Mouse (Mus musculus) forebrain, embryonic 16.5 days (tissue): Measurements from ENCODE around the gene Slc7a5. TPM values are rescaled to one million over a fixed set of nuclear protein-coding genes. Genes with fewer than 3 reads are reported as not detected.

Experiments
- ATAC-seq: fragments of 200-750 bp; cut with Nextera tagmentation; 2 replicates; pipeline ENCODE4 v1.8.0; 2017; ENCODE audit warnings: mild to moderate bottlenecking, moderate library complexity
- H3K27ac ChIP-seq: fragments of 300-500 bp; sonication (generic); 2 replicates; pipeline ENCODE4 v1.5.1; 2014; ENCODE audit warnings: low read length, control low read depth
- H3K27me3 ChIP-seq: fragments of 300-500 bp; sonication (generic); replicated peaks from 2 replicates; pipeline ENCODE4 v1.6.1; 2014; ENCODE audit warnings: low read length; ENCODE audit not compliant: control insufficient read depth, insufficient read depth
- H3K36me3 ChIP-seq: fragments of 300-500 bp; sonication (generic); 2 replicates; pipeline ENCODE4 v1.6.1; 2014; ENCODE audit not compliant: control insufficient read depth, insufficient read depth
- H3K4me1 ChIP-seq: fragments of 300-500 bp; sonication (generic); replicated peaks from 2 replicates; pipeline ENCODE4 v1.6.1; 2014; ENCODE audit warnings: low read length; ENCODE audit not compliant: control insufficient read depth, insufficient read depth
- H3K4me2 ChIP-seq: fragments of 300-500 bp; sonication (generic); 2 replicates; pipeline ENCODE4 v1.6.1; 2014; ENCODE audit warnings: mild to moderate bottlenecking, low read length, control low read depth
- H3K4me3 ChIP-seq: fragments of 300-500 bp; sonication (generic); replicated peaks from 2 replicates; pipeline ENCODE4 v1.5.1; 2014; ENCODE audit warnings: mild to moderate bottlenecking, low read length, control low read depth
- H3K9ac ChIP-seq: fragments of 300-500 bp; sonication (generic); replicated peaks from 2 replicates; pipeline ENCODE4 v1.6.1; 2014; ENCODE audit warnings: low read depth, low read length, control low read depth
- H3K9me3 ChIP-seq: fragments of 300-500 bp; sonication (generic); 2 replicates; pipeline ENCODE4 v1.6.1; 2016; ENCODE audit warnings: low read length; ENCODE audit not compliant: control insufficient read depth
- WGBS: fragments of 180-500 bp; shearing (Covaris S2); extraction: QIAGEN DNeasy Blood & Tissue Kit; methylation state at CpG from one replicate; pipeline ENCODE4 v1.1.7; 2014; 5-methylcytosine and 5-hydroxymethylcytosine counted together
- polyA plus RNA-seq: library from polyadenylated mRNA; unstranded; fragments of >200 nt; fragmentation: Nextera tagmentation; extraction: Ambion mirVana; gene quantifications from 2 replicates; pipeline ENCODE4 v1.2.1, GENCODE M21; 2015

Slc7a5 gene
- polyA plus RNA-seq, 1 experiment from 2014 or later: 44.1 TPM

DNA sequence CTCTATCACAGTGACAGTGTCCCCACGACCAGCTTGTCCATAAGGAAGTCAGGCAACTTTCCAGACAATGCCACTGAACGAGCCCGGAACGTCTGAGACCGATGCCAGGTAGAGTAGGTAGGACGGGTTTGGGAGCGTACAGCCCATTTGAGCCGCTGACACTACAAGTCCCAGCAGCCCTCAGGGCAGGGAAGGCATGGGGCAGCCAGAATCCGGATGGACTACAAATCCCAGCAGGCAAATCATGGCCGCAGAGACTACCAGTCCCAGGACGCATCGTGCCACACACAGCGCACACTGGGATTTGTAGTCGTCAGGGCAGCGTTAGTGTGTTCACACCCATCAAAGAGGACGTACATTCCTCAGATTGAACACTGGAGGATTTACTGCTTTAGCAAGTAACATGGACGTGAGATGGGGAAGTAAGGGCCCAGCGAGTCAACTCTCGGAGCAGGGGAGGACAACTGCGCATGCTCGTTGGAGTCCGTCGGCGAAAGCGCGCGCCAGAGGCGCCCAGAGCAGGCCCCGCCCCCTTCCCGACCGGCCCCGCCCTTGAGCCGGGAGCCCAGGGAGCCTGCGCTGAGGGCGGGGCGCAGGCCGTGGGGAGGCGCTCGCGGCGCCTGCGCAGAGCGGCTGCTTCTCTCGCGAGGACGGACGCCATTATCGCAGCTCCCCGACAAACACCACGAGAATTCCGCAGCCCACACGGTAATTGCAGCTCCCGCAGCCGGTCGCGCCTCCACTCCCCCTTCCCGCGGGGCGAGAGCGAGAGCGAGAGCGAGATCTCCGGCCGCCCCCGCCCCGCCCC, 42.7 kb upstream of the Slc7a5 start:
- Histone ChIP-seq H3K36me3 (no peaks in the 10 kb centered on the region), H3K9ac (peak overlapping the region; percentile 95), H3K27ac (peak overlapping the region; percentile 94), H3K4me3 (peak overlapping the region; percentile 87), H3K4me1 (peaks cover 38% of the 10 kb centered on the region), H3K9me3 (no peaks in the 10 kb centered on the region), H3K4me2 (peak overlapping the region; percentile 66), H3K27me3 (no peaks in the 10 kb centered on the region)
- peak; percentile 97 for ATAC-seq
- under 1% methylated on average over 63 of the region's 66 CpGs for WGBS

GRCm38 (mm10) chr8:121949222-121949800, 41.8 kb upstream of the Slc7a5 start, which contains the start of gene Banp:
Gene Banp, plus strand, starts transcription at chr8:121949750.
- Histone ChIP-seq H3K27me3 (no peaks in the 10 kb centered on the region), H3K9me3 (no peaks in the 10 kb centered on the region), H3K27ac (peak within 1 kb of the TSS; percentile 94), H3K4me2 (peak within 1 kb of the TSS; percentile 66), H3K4me1 (peaks cover 38% of the 10 kb centered on the region), H3K9ac (peak within 1 kb of the TSS; percentile 95), H3K4me3 (peak within 1 kb of the TSS; percentile 87), H3K36me3 (no peaks in the 10 kb centered on the region)
- ATAC-seq: no peak
- WGBS: 58% methylated on average over 6 of the region's 6 CpGs

DNA sequence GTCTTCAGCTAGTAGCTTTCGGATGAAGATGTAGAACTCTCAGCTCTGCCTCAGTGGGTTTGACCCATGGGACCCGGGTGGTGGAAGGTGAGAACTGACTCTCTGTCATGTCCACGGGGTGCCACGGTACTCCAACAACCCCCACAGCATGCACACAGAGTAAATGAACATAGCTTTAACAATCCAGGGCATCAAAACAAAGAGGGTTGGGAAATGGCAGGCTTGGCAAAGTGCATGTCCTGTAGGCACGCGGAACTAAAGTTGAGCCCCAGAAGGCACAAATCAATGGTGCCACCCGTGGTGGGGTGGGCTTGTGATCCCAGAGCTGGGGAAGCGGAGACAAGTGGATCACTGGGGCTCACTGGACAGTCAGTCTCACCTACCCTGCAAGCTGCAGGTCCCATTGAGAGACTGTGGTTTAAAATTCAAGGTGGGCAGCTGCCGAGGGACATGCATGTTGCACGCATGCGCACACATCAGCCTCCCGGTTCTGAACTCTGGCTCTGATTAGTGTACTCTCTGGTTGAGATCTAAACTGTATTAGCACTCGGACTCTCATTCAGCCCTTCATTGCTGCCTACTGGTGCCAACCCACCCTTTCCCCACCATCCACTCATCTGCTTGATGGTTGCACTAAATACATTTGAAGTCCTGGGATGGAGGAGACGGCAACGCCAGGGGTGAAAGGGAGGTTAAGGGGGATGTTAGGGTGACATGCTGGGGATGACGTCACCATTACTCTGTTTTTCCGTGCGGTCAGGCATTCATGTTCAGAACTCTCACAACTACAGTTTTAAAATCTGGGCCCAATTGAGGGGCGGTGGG, 41.0 kb upstream of the Slc7a5 start:
- 56% methylated on average over 19 of the region's 19 CpGs for WGBS
- Histone ChIP-seq H3K27me3 (no peaks in the 10 kb centered on the region), H3K27ac (peak overlapping the region; percentile 74), H3K9me3 (no peaks in the 10 kb centered on the region), H3K9ac (peak overlapping the region; percentile 52), H3K4me3 (peak overlapping the region; percentile 36), H3K36me3 (no peaks in the 10 kb centered on the region), H3K4me1 (peaks cover 38% of the 10 kb centered on the region), H3K4me2 (peak overlapping the region; percentile 66)
- ATAC-seq: no peak

DNA sequence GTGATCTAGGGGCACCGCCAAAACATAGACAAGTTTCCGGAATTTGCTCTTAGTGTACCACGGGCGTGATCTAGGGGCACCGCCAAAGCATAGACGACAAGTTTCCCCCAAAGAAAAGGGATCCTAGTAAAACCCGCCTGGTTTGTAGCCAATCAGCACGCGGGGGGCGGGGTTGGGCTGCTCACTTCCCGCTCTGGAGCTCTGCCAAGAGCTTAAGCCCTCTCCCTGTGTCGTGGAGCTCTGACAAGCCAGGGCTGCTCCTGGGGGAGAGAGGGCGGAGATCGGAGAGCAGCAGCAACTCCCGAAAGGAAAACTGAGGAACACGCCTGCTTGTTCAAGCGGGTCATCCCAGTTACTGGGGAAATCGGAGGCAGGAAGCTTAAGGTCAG, 40.3 kb upstream of the Slc7a5 start:
- ATAC-seq: peak; percentile 19; the same call in 1 of the 2 replicates
- Histone ChIP-seq H3K9ac (peak overlapping the region; percentile 52), H3K36me3 (no peaks in the 10 kb centered on the region), H3K27me3 (no peaks in the 10 kb centered on the region), H3K9me3 (no peaks in the 10 kb centered on the region), H3K4me2 (peak overlapping the region; percentile 66), H3K27ac (peak overlapping the region; percentile 74), H3K4me3 (peak overlapping the region; percentile 36), H3K4me1 (peaks cover 37% of the 10 kb centered on the region)
- WGBS: under 1% methylated on average over 18 of the region's 18 CpGs

- Histone ChIP-seq H3K27ac (peak overlapping the region; percentile 74), H3K9me3 (no peaks in the 10 kb centered on the region), H3K4me3 (peak overlapping the region; percentile 36), H3K9ac (peak overlapping the region; percentile 52), H3K27me3 (no peaks in the 10 kb centered on the region), H3K4me2 (peak overlapping the region; percentile 66), H3K36me3 (no peaks in the 10 kb centered on the region), H3K4me1 (peaks cover 31% of the 10 kb centered on the region)
- 30% methylated on average over 19 of the region's 19 CpGs for WGBS
- no peak for ATAC-seq
Measured at GRCm38 (mm10) chr8:121947047-121947752, 39.7 kb upstream of the Slc7a5 start.

DNA sequence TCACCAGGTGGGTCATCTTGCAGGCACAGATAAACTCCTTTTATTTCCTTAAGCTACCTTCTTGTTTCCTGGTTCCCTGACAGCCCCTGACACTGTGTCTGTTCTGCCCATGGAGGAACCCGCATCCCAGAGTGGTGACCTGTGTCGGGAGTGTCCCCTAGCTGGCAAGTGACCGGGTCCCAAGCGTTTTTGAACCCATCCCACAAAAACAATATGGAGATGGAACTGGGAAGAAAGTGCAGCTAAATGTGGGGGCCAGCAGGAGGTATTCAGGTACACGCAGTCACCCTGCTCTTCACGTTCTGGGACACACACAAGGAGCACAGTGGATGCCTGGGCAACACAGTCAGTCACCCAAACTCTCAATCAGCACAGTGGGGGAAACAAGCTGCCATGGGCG, 38.9 kb upstream of the Slc7a5 start:
- Histone ChIP-seq H3K27ac (no peak overlapping the region), H3K4me1 (peaks cover 23% of the 10 kb centered on the region), H3K4me2 (no peak overlapping the region), H3K9me3 (no peaks in the 10 kb centered on the region), H3K9ac (no peak overlapping the region), H3K27me3 (no peaks in the 10 kb centered on the region), H3K36me3 (no peaks in the 10 kb centered on the region), H3K4me3 (no peak overlapping the region)
- WGBS: 89% methylated on average over 7 of the region's 7 CpGs
- ATAC-seq: no peak

- no peaks in the 10 kb centered on the region for H3K36me3 ChIP-seq
- H3K27ac ChIP-seq: no peak within 1 kb of the TSS
- H3K4me2 ChIP-seq: no peak within 1 kb of the TSS
- no peaks in the 10 kb centered on the region for H3K9me3 ChIP-seq
- no peak for ATAC-seq
- no peak within 1 kb of the TSS for H3K4me3 ChIP-seq
- no peaks in the 10 kb centered on the region for H3K27me3 ChIP-seq
- no peak within 1 kb of the TSS for H3K9ac ChIP-seq
- H3K4me1 ChIP-seq: peaks cover 23% of the 10 kb centered on the region
Measured at GRCm38 (mm10) chr8:121944831-121945230, 37.3 kb upstream of the Slc7a5 start, which contains the start of gene Car5a. Gene Car5a, minus strand, starts transcription at chr8:121944904.

- H3K4me2 ChIP-seq: no peak overlapping the region
- no peaks in the 10 kb centered on the region for H3K27me3 ChIP-seq
- no peak for ATAC-seq
- H3K9ac ChIP-seq: no peak overlapping the region
- H3K36me3 ChIP-seq: no peaks in the 10 kb centered on the region
- no peaks in the 10 kb centered on the region for H3K9me3 ChIP-seq
- peaks cover 17% of the 10 kb centered on the region for H3K4me1 ChIP-seq
- H3K4me3 ChIP-seq: no peak overlapping the region
- 82% methylated on average over 8 of the region's 8 CpGs for WGBS
- H3K27ac ChIP-seq: no peak overlapping the region
Measured at GRCm38 (mm10) chr8:121943716-121944115, 36.2 kb upstream of the Slc7a5 start.
